Mouse (Mus musculus): ENCODE measurements around the gene Nudt12. TPM values are rescaled to one million over a fixed set of nuclear protein-coding genes. Genes with fewer than 3 reads are reported as not detected.

Gene Nudt12
- polyA plus RNA-seq (2014; fragmentation: Illumina TruSeq; extraction: RNeasy Lipid Tissue Mini Kit (QIAGEN cat#74804); ENCODE audit: insufficient read depth, low read depth, low replicate concordance) = 2.8 TPM

GRCm38 (mm10) chr17:59013091-59013459, at the start of gene Nudt12:
Gene Nudt12, minus strand, starts transcription at chr17:59013372.

DNA sequence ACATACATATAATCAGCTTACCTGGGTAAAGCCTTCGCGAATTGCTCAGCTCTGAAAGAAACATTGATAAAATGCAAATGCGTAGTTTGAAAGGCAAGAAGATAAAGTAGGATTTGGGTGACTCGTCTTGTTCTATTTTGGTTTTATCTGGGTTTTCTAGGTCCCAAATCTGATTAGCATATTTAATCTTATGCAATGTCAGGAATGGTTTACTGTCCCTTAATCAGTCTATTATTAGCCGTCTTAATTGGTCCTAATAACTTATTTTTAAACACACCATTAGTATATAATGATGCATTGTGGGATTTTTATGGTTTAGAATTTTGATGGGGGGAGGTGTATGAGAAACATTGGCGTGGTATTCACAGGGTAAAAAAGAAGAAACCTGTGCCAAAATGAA, 21.9 kb downstream of the Nudt12 start, which contains the start of gene Pdzph1:
Pdzph1 (minus strand) TSS at position 101 of the 400 bp plus-strand sequence.

Other genes with a start within 250 kb of the Nudt12 start
- gene Pdzph1, start 22.0 kb downstream of the Nudt12 start, polyA plus RNA-seq (2014; fragmentation: Illumina TruSeq; extraction: RNeasy Lipid Tissue Mini Kit (QIAGEN cat#74804); ENCODE audit: insufficient read depth, low read depth, low replicate concordance) = not detected

Measured in lung, adult 10 weeks (tissue).